Mouse (Mus musculus) heart, postnatal 0 days (tissue): ENCODE results near the gene Map3k5.

Experiments
- CTCF ChIP-seq: IDR thresholded peaks from 2 replicates; pipeline ENCODE4 v1.5.1; 2016; ENCODE audit warnings: antibody characterized with exemption, control low read depth, low read depth
- EP300 ChIP-seq: IDR thresholded peaks from 2 replicates; pipeline ENCODE4 v1.6.1; 2016; ENCODE audit warnings: antibody characterized with exemption, low read depth

GRCm38 (mm10) chr10:19987736-19988135 is 53.5 kb downstream of the Map3k5 start:
- TF ChIP-seq CTCF (no peak), EP300 (no peak)
